Mouse (Mus musculus): Measurements from ENCODE around the gene Ncoa7. TPM values are rescaled to one million over a fixed set of nuclear protein-coding genes. Genes with fewer than 3 reads are reported as not detected.

Gene Ncoa7
- total RNA-seq (2021): 1 to 10 TPM; 6.4 TPM
- long read RNA-seq, experiment 1, partial matches to known transcripts: 1 of 2 reads
- long read RNA-seq, experiment 1, other reads (novel, unspliced or antisense): 0 of 2 reads
- long read RNA-seq, experiment 2, partial matches to known transcripts: 0 of 3 reads
- long read RNA-seq, experiment 2, other reads (novel, unspliced or antisense): 1 of 3 reads

GRCm38 (mm10) chr10:30802681-30803586, at the start of gene Ncoa7:
Ncoa7 (minus strand) TSS chr10:30803326.
- intact Hi-C loops (cut with DNase I): loop anchor here (5.0 kb wide), 1 partner anchor 86 kb away; no protein-coding TSS in a partner anchor
- DNase-seq: peak; percentile 77 to 85

- intact Hi-C loops (cut with DNase I): loop anchor here (10.0 kb wide), 1 partner anchor 760 kb away; the partner anchor contains the start of gene Rnf217
- no peak for DNase-seq
These were observed 42.1 kb upstream of the Ncoa7 start for GRCm38 (mm10) chr10:30845101-30845825.

- peak; percentile 38 to 45 for DNase-seq
- intact Hi-C loops (cut with DNase I): loop anchor here (10.0 kb wide), 1 partner anchor 760 kb away; the partner anchor contains the start of gene Rnf217
These were observed 41.3 kb upstream of the Ncoa7 start for GRCm38 (mm10) chr10:30844191-30845010.

- intact Hi-C loops (cut with DNase I): loop anchor here (10.0 kb wide), 1 partner anchor 761 kb away; the partner anchor contains the start of gene Rnf217
- DNase-seq: peak; percentile 35 to 45
These were observed 40.5 kb upstream of the Ncoa7 start for GRCm38 (mm10) chr10:30843438-30844190.

GRCm38 (mm10) chr10:30842643-30843437, 39.7 kb upstream of the Ncoa7 start, which contains the start of gene Hey2:
Hey2 (minus strand) TSS chr10:30842801.
- intact Hi-C loops (cut with DNase I): loop anchor here (10.0 kb wide), 1 partner anchor 762 kb away; the partner anchor contains the start of gene Rnf217
- peak; percentile 99 for DNase-seq

GRCm38 (mm10) chr10:30842228-30842627, 39.1 kb upstream of the Ncoa7 start:
- intact Hi-C loops (cut with DNase I): loop anchor here (10.0 kb wide), 1 partner anchor 763 kb away; the partner anchor contains the start of gene Rnf217
- DNase-seq: no peak

- intact Hi-C loops (cut with DNase I): loop anchor here (10.0 kb wide), 1 partner anchor 764 kb away; the partner anchor contains the start of gene Rnf217
- peak in 1 of 2 experiments; percentile 5 for DNase-seq
These were observed 37.7 kb upstream of the Ncoa7 start for GRCm38 (mm10) chr10:30840824-30841223.

GRCm38 (mm10) chr10:30838188-30838587, 35.1 kb upstream of the Ncoa7 start:
- DNase-seq: peak in 1 of 2 experiments; percentile 7
- intact Hi-C loops (cut with DNase I): no loop called here

GRCm38 (mm10) chr10:30825049-30825448, 21.9 kb upstream of the Ncoa7 start:
- intact Hi-C loops (cut with DNase I): loop anchor here (1.0 kb wide), 1 partner anchor 475 kb away; no protein-coding TSS in a partner anchor
- DNase-seq: peak in 1 of 2 experiments; percentile 38

- intact Hi-C loops (cut with DNase I): loop anchor here (5.0 kb wide), 3 partner anchors 144 to 209 kb away; partner anchors contain the start of gene Trmt11
- peak; percentile 70 to 80 for DNase-seq
These were observed 7.8 kb upstream of the Ncoa7 start for GRCm38 (mm10) chr10:30810967-30811293.

- intact Hi-C loops (cut with DNase I): loop anchor here (5.0 kb wide), 3 partner anchors 143 to 208 kb away; partner anchors contain the start of gene Trmt11
- peak; percentile 11 to 23 for DNase-seq
These were observed 7.3 kb upstream of the Ncoa7 start for GRCm38 (mm10) chr10:30810247-30810966.

GRCm38 (mm10) chr10:30803587-30804253, 594 bp upstream of the Ncoa7 start:
- intact Hi-C loops (cut with DNase I): loop anchor here (5.0 kb wide), 1 partner anchor 86 kb away; no protein-coding TSS in a partner anchor
- DNase-seq: no peak

- peak in 1 of 2 experiments; percentile 8 for DNase-seq
- intact Hi-C loops (cut with DNase I): loop anchor here (5.0 kb wide), 1 partner anchor 85 kb away; no protein-coding TSS in a partner anchor
These were observed 1.1 kb downstream of the Ncoa7 start for GRCm38 (mm10) chr10:30802033-30802432.

- no peak for DNase-seq
- intact Hi-C loops (cut with DNase I): loop anchor here (5.0 kb wide), 1 partner anchor 83 kb away; no protein-coding TSS in a partner anchor
These were observed 3.2 kb downstream of the Ncoa7 start for GRCm38 (mm10) chr10:30799713-30800450.

GRCm38 (mm10) chr10:30796469-30797261, 6.5 kb downstream of the Ncoa7 start:
- intact Hi-C loops (cut with DNase I): no loop called here
- no peak for DNase-seq

All from heart, postnatal 14 days (tissue).